Mouse (Mus musculus): ENCODE results near the gene Kptn. TPM values are rescaled to one million over a fixed set of nuclear protein-coding genes. Genes with fewer than 3 reads are reported as not detected.

The Kptn gene
- 20.2 and 20.7 TPM in 2 replicates for polyA plus RNA-seq (2014; fragmentation: Nextera tagmentation; extraction: Ambion mirVana)

DNA sequence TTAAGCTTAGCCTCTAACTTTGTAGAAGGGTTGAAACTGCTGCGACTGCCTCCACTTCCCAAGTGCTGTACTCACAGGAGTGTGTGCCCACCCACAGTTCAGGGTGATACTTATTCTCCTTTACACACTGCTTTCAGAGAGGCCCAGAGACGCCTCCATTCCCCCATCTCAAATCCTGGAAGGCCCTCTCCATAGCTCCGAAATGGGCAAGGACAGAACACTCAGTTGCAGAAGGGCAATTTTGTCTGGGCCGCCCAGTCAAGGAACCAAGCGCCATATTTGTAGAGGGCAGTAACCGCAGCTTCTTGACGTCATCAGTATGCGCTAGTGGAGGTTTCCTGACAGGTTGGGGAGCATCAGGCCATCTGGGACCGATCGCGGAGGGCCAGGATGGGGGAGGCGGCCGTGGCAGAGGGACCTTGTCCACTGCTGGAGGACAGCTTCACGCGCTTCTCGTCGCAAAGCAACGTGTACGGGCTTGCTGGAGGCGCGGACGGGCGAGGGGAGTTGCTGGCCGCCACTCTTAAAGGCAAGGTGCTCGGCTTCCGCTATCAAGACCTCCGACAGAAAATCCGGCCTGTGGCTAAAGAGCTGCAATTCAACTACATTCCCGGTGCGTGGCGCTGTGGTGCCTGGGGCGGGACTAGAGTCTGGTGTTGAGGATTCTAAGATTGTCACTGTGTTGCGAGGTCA, at the start of gene Kptn:
Gene Kptn, plus strand, starts transcription at position 327 of the 693 bp plus-strand sequence.
- Histone ChIP-seq H3K36me3 (ENCODE audit: control insufficient read depth, insufficient read depth, low read length) (peaks cover 21% of the 10 kb centered on the region), H3K27me3 (replicated peaks; ENCODE audit: control insufficient read depth, insufficient read depth, low read length) (no peaks in the 10 kb centered on the region), H3K4me3 (ENCODE audit: low read depth, low read length) (peak within 1 kb of the TSS; percentile 77), H3K4me2 (peak within 1 kb of the TSS; percentile 78), H3K27ac (ENCODE audit: low read depth, low read length) (peak within 1 kb of the TSS; percentile 63), H3K9me3 (ENCODE audit: control insufficient read depth, low read length) (no peaks in the 10 kb centered on the region), H3K4me1 (replicated peaks; ENCODE audit: control insufficient read depth, insufficient read depth, low read length) (no peaks in the 10 kb centered on the region; the same call in 1 of the 2 replicates), H3K9ac (ENCODE audit: low read depth, low read length) (peak within 1 kb of the TSS; percentile 84)
- DNase-seq (ENCODE audit: low spot score), result peak; percentile 93
- ATAC-seq (replicated peaks; ENCODE audit: low FRiP score), result peak; percentile 83
- WGBS, result 1% methylated on average over 33 of the region's 33 CpGs

- no peaks in the 10 kb centered on the region for H3K4me1 ChIP-seq (replicated peaks; ENCODE audit: control insufficient read depth, insufficient read depth, low read length)
- no peaks in the 10 kb centered on the region for H3K27me3 ChIP-seq (replicated peaks; ENCODE audit: control insufficient read depth, insufficient read depth, low read length)
- H3K4me3 ChIP-seq (ENCODE audit: low read depth, low read length), result no peak overlapping the region
Measured at GRCm38 (mm10) chr7:16070846-16071245, 48.8 kb upstream of the Kptn start.

GRCm38 (mm10) chr7:16071906-16072305, 47.8 kb upstream of the Kptn start:
- DNase-seq (ENCODE audit: low spot score) (no peak), ATAC-seq (replicated peaks; ENCODE audit: low FRiP score) (peak; percentile 43; the same call in 1 of the 2 replicates)
- Histone ChIP-seq H3K9me3 (ENCODE audit: control insufficient read depth, low read length) (no peaks in the 10 kb centered on the region), H3K9ac (ENCODE audit: low read depth, low read length) (no peak overlapping the region), H3K4me1 (replicated peaks; ENCODE audit: control insufficient read depth, insufficient read depth, low read length) (no peaks in the 10 kb centered on the region), H3K27ac (ENCODE audit: low read depth, low read length) (no peak overlapping the region), H3K4me3 (ENCODE audit: low read depth, low read length) (no peak overlapping the region), H3K36me3 (ENCODE audit: control insufficient read depth, insufficient read depth, low read length) (no peaks in the 10 kb centered on the region), H3K27me3 (replicated peaks; ENCODE audit: control insufficient read depth, insufficient read depth, low read length) (no peaks in the 10 kb centered on the region), H3K4me2 (no peak overlapping the region)
- WGBS, result 77% methylated on average over 6 of the region's 6 CpGs

More at GRCm38 (mm10) chr7:16070846-16071245, 48.8 kb upstream of the Kptn start:
- H3K4me2 ChIP-seq, result no peak overlapping the region
- DNase-seq (ENCODE audit: low spot score) (no peak), ATAC-seq (replicated peaks; ENCODE audit: low FRiP score) (no peak)
- H3K9me3 ChIP-seq (ENCODE audit: control insufficient read depth, low read length), result no peaks in the 10 kb centered on the region
- no peak overlapping the region for H3K9ac ChIP-seq (ENCODE audit: low read depth, low read length)
- H3K36me3 ChIP-seq (ENCODE audit: control insufficient read depth, insufficient read depth, low read length), result no peaks in the 10 kb centered on the region
- H3K27ac ChIP-seq (ENCODE audit: low read depth, low read length), result no peak overlapping the region

DNA sequence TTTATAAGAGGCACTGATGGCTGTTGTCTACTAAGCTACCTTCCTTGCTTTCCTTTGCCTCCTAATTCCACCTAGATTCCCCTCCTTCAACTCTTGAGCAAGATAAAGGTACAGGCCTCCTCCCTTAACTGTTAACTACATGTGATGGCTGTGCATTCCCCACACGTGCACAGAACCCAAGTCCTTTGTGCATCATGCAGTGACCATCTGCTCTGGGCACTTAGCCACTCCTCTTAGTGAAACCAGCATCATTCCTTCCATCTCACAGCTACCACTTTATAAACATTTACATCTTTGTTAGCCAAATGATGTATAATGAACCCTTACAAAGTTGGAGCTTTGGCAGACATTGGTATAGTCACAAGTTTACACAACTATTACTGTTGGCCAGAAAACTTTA, 39.7 kb upstream of the Kptn start:
- DNase-seq (ENCODE audit: low spot score) (no peak), ATAC-seq (replicated peaks; ENCODE audit: low FRiP score) (no peak)
- H3K4me1 ChIP-seq (replicated peaks; ENCODE audit: control insufficient read depth, insufficient read depth, low read length), result no peaks in the 10 kb centered on the region
- no peak overlapping the region for H3K4me2 ChIP-seq
- 56% methylated on average over 1 of the region's 1 CpGs for WGBS
- no peaks in the 10 kb centered on the region for H3K36me3 ChIP-seq (ENCODE audit: control insufficient read depth, insufficient read depth, low read length)
- H3K4me3 ChIP-seq (ENCODE audit: low read depth, low read length), result no peak overlapping the region
- no peaks in the 10 kb centered on the region for H3K9me3 ChIP-seq (ENCODE audit: control insufficient read depth, low read length)
- H3K9ac ChIP-seq (ENCODE audit: low read depth, low read length), result no peak overlapping the region
- no peak overlapping the region for H3K27ac ChIP-seq (ENCODE audit: low read depth, low read length)
- no peaks in the 10 kb centered on the region for H3K27me3 ChIP-seq (replicated peaks; ENCODE audit: control insufficient read depth, insufficient read depth, low read length)

DNA sequence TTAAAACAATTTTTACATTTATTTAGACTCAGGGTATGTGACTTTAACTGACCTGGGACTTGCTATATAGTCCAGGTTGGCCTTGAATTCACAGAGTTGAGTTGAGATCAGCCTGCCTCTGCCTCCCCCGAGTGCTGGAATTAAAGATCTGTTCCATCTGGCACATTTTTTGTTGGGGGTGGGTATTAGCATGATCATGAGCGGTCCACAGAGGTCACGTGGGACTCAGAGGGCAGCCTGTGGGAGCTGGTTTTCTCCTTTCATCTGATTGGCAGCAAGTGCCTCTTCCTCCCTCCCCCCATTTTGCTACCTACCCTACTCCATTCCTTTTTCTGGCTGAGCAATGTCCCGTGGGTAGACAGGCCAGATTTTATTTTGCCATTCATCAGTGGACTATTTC, 39.1 kb upstream of the Kptn start:
- ATAC-seq (replicated peaks; ENCODE audit: low FRiP score) (no peak), DNase-seq (ENCODE audit: low spot score) (no peak)
- Histone ChIP-seq H3K36me3 (ENCODE audit: control insufficient read depth, insufficient read depth, low read length) (no peaks in the 10 kb centered on the region), H3K9me3 (ENCODE audit: control insufficient read depth, low read length) (no peaks in the 10 kb centered on the region), H3K9ac (ENCODE audit: low read depth, low read length) (no peak overlapping the region), H3K4me2 (no peak overlapping the region), H3K27ac (ENCODE audit: low read depth, low read length) (no peak overlapping the region), H3K27me3 (replicated peaks; ENCODE audit: control insufficient read depth, insufficient read depth, low read length) (peaks cover 3% of the 10 kb centered on the region; the same call in 1 of the 2 replicates), H3K4me1 (replicated peaks; ENCODE audit: control insufficient read depth, insufficient read depth, low read length) (no peaks in the 10 kb centered on the region), H3K4me3 (ENCODE audit: low read depth, low read length) (no peak overlapping the region)
- 64% methylated on average over 4 of the region's 4 CpGs for WGBS

DNA sequence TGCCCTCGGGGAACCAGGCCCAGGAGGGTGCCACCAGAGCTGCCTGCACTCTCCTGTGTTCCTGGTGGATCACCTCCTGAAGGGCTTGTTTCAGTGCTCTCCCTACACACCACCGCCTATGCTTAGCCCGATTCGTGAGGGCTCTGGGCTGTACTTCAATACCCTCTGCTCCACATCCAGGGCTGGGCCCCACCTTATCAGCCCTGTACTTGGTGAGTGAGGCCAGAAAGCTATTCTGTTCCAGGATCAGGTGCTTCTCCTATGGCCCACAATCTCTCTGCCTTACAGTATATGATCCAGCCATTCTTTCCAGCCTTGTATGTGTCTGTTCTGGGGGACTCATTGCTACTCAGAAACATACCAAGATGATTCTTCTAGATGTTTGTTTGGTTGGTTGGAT, 36.3 kb upstream of the Kptn start:
- Histone ChIP-seq H3K4me2 (no peak overlapping the region), H3K4me1 (replicated peaks; ENCODE audit: control insufficient read depth, insufficient read depth, low read length) (no peaks in the 10 kb centered on the region), H3K4me3 (ENCODE audit: low read depth, low read length) (no peak overlapping the region), H3K27me3 (replicated peaks; ENCODE audit: control insufficient read depth, insufficient read depth, low read length) (peaks cover 3% of the 10 kb centered on the region; the same call in 1 of the 2 replicates), H3K36me3 (ENCODE audit: control insufficient read depth, insufficient read depth, low read length) (no peaks in the 10 kb centered on the region), H3K9ac (ENCODE audit: low read depth, low read length) (no peak overlapping the region), H3K27ac (ENCODE audit: low read depth, low read length) (no peak overlapping the region), H3K9me3 (ENCODE audit: control insufficient read depth, low read length) (no peaks in the 10 kb centered on the region)
- WGBS, result 52% methylated on average over 4 of the region's 4 CpGs
- ATAC-seq (replicated peaks; ENCODE audit: low FRiP score) (no peak), DNase-seq (ENCODE audit: low spot score) (no peak)

DNA sequence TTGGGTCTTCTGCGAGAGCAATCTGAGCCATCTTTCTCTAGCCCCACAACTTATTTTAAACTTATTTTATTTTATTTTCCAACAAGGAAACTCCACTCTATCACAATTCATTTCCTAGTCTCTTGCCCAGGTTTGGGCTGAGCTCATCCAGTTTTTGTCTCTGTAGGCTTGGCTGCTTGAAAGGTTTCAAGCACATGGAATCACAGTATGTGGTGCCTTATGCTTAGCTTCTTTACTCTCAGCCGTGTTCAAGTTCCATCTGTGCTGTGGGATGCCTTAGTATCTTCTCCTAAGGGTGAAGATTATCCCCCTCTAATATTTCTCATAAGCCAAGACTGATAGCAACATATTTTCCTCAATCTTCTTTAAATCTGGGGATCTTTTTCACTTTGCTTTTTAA, 32.1 kb upstream of the Kptn start:
- WGBS, result 72% methylated on average over 2 of the region's 2 CpGs

DNA sequence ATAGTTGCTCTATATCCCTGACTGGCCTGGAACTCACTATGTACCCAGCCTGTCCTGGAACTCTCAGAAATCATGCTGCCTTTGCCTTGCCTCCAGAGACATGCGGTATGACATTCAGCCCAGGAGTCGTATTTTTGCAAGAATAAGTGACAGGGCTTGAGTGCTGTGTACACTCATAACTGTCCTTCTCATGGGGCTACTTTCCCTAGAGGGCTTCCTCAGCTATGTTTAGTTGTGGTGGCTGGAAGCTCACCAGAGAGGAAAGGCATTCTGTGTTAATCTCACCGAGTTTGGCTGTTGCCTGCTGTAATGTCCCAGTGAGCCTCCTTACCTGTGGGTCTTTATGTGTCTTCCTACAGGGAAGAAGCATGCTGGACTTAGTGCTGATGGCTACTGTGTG, 25.1 kb upstream of the Kptn start:
- Histone ChIP-seq H3K4me1 (replicated peaks; ENCODE audit: control insufficient read depth, insufficient read depth, low read length) (peaks cover 6% of the 10 kb centered on the region), H3K27me3 (replicated peaks; ENCODE audit: control insufficient read depth, insufficient read depth, low read length) (peaks cover 7% of the 10 kb centered on the region), H3K9ac (ENCODE audit: low read depth, low read length) (no peak overlapping the region), H3K27ac (ENCODE audit: low read depth, low read length) (no peak overlapping the region), H3K4me3 (ENCODE audit: low read depth, low read length) (no peak overlapping the region), H3K9me3 (ENCODE audit: control insufficient read depth, low read length) (no peaks in the 10 kb centered on the region), H3K4me2 (no peak overlapping the region), H3K36me3 (ENCODE audit: control insufficient read depth, insufficient read depth, low read length) (no peaks in the 10 kb centered on the region)
- WGBS, result 68% methylated on average over 3 of the region's 3 CpGs
- ATAC-seq (replicated peaks; ENCODE audit: low FRiP score) (no peak), DNase-seq (ENCODE audit: low spot score) (no peak)

More for the DNA sequence above, 32.1 kb upstream of the Kptn start:
- Histone ChIP-seq H3K36me3 (ENCODE audit: control insufficient read depth, insufficient read depth, low read length) (no peaks in the 10 kb centered on the region), H3K27ac (ENCODE audit: low read depth, low read length) (no peak overlapping the region), H3K4me3 (ENCODE audit: low read depth, low read length) (no peak overlapping the region), H3K4me2 (no peak overlapping the region), H3K9me3 (ENCODE audit: control insufficient read depth, low read length) (no peaks in the 10 kb centered on the region), H3K27me3 (replicated peaks; ENCODE audit: control insufficient read depth, insufficient read depth, low read length) (peaks cover 3% of the 10 kb centered on the region; the same call in 1 of the 2 replicates), H3K4me1 (replicated peaks; ENCODE audit: control insufficient read depth, insufficient read depth, low read length) (no peaks in the 10 kb centered on the region), H3K9ac (ENCODE audit: low read depth, low read length) (no peak overlapping the region)
- ATAC-seq (replicated peaks; ENCODE audit: low FRiP score), result no peak
- DNase-seq (ENCODE audit: low spot score), result no peak
